Comparison of ENCODE assay signal across 1 mouse cellular context in genomic region chr6:113623941-113624751, GRCm38 (mm10).
A peak's percentile ranks its signal among the peaks of the same experiment; 100 is the strongest.
TF ChIP-seq lines count a peak whose summit lies in the region.

Vhl (plus strand) TSS chr6:113623959.

TF ChIP-seq in CH12.LX, 34 proteins besides CTCF, POLR2A, EP300 and RAD21 (continued from another document):
- TF ChIP-seq TBP (conservative IDR thresholded peaks at IDR 0.05; ENCODE audit: low read depth, low read length): no peak
- peak; percentile 81 for TF ChIP-seq ELF1 (IDR thresholded peaks at IDR 0.05; ENCODE audit: low read depth, low read length)
- TF ChIP-seq MYC (IDR thresholded peaks at IDR 0.05; ENCODE audit: low read depth, low read length): no peak
TF ChIP-seq in CH12.LX: peak in this region for 11.
